Mouse (Mus musculus) spleen, adult 2 months (tissue): ENCODE data around the gene Nedd4. TPM values are rescaled to one million over a fixed set of nuclear protein-coding genes. Genes with fewer than 3 reads are reported as not detected.

Source experiments
- DNase-seq, 2 experiments: peaks; one replicate each; pipeline versions ENCODE4 v3.0.0 to v3.0.0-alpha.2; 2012 to 2021; ENCODE audit warnings: low spot score in 2 of 2, low read depth in 1 of 2
- H3K27ac ChIP-seq: fragments of 200-500 bp; 2 replicates; pipeline ENCODE4 v1.5.1; 2012; ENCODE audit warnings: low read length, inconsistent platforms; ENCODE audit not compliant: insufficient read depth
- H3K27me3 ChIP-seq: fragments of 200-500 bp; 2 replicates; pipeline ENCODE4 v1.6.1; 2012; ENCODE audit warnings: mild to moderate bottlenecking, moderate library complexity, low read length, inconsistent platforms; ENCODE audit not compliant: control insufficient read depth, insufficient read depth
- H3K36me3 ChIP-seq: fragments of 200-500 bp; 2 replicates; pipeline ENCODE4 v1.6.1; 2012; ENCODE audit warnings: mild to moderate bottlenecking, low read length, inconsistent platforms; ENCODE audit not compliant: control insufficient read depth, insufficient read depth
- H3K4me1 ChIP-seq: fragments of 200-500 bp; 2 replicates; pipeline ENCODE4 v1.6.1; 2011; ENCODE audit warnings: inconsistent platforms; ENCODE audit not compliant: control insufficient read depth, insufficient read depth, insufficient read length
- H3K4me3 ChIP-seq: fragments of 200-500 bp; 2 replicates; pipeline ENCODE4 v1.5.1; 2011; ENCODE audit warnings: mild to moderate bottlenecking, inconsistent platforms; ENCODE audit not compliant: insufficient read depth, insufficient read length; ENCODE audit errors: extremely low read depth
- CTCF ChIP-seq: fragments of 200-500 bp; IDR thresholded peaks from 2 replicates; pipeline ENCODE4 v1.5.1; 2011; ENCODE audit warnings: mild to moderate bottlenecking, inconsistent platforms; ENCODE audit not compliant: insufficient read depth, insufficient read length, insufficient replicate concordance; ENCODE audit errors: extremely low read depth
- POLR2A ChIP-seq: fragments of 200-500 bp; IDR thresholded peaks from 2 replicates; pipeline ENCODE4 v1.6.1; 2011; ENCODE audit warnings: low read depth, low read length, inconsistent platforms
- WGBS: fragments of 180-500 bp; shearing (Covaris S2); methylation state at CpG from one replicate; pipeline ENCODE4 v1.1.7; 2018; 5-methylcytosine and 5-hydroxymethylcytosine counted together
- polyA plus RNA-seq: library from polyadenylated mRNA; depleted of rRNA; stranded (reverse); fragments of >200 nt; gene quantifications from 2 replicates; pipeline ENCODE4 v1.2.3, GENCODE M21; 2012

Nedd4 gene
- polyA plus RNA-seq, 1 experiment = 30.6 TPM

DNA sequence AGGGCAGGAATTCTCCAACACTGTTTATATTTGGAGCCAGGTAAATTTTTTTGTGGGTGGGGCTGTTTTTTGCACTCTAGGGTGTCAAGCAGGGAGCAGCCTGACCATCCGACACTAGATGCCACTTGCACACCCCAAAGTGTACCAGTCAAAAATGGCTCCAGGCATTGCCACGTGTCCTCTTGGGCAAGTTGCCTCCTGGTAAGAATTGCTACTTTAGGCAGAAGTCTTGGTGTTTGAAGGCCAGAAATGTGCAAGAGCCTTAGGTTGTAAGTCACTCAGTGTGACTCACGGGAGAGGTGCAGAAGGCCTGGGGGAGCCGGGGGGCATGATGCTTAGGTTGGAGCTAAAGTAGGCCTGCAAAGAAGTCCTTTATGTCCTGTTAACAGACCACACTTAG lies 35.6 kb downstream of the Nedd4 start:
- DNase-seq = no peak
- Histone ChIP-seq H3K4me1 (no peaks in the 10 kb centered on the region), H3K27ac (no peak overlapping the region), H3K27me3 (no peaks in the 10 kb centered on the region), H3K36me3 (peaks cover 3% of the 10 kb centered on the region; the same call in 1 of the 2 replicates), H3K4me3 (no peak overlapping the region)
- WGBS = 95% methylated on average over 4 of the region's 4 CpGs
- TF ChIP-seq CTCF (no peak), POLR2A (no peak)

DNA sequence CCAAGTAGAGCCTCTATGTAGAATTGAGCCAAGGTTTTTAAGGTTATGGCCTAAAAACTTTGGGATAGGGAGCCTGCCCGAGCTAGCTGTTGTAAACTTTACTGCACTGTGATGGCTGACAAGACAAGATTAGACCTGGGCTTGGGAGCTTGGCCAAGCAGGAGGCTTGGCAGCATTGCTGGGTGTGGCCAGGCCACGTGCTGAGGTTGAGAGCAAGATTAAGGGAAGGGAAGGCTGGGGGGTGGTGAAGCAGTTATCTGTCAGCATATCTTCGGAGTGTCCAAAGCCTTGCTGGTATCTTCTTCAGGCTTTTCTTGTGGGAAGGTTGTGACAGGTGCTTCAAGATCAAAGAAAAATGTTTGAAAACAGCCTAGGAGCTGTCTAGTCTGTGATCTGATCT lies 37.6 kb downstream of the Nedd4 start:
- Histone ChIP-seq H3K36me3 (no peaks in the 10 kb centered on the region), H3K27ac (no peak overlapping the region), H3K4me3 (no peak overlapping the region), H3K27me3 (no peaks in the 10 kb centered on the region), H3K4me1 (no peaks in the 10 kb centered on the region)
- TF ChIP-seq POLR2A (no peak), CTCF (no peak)
- 60% methylated on average over 3 of the region's 3 CpGs for WGBS
- no peak for DNase-seq

DNA sequence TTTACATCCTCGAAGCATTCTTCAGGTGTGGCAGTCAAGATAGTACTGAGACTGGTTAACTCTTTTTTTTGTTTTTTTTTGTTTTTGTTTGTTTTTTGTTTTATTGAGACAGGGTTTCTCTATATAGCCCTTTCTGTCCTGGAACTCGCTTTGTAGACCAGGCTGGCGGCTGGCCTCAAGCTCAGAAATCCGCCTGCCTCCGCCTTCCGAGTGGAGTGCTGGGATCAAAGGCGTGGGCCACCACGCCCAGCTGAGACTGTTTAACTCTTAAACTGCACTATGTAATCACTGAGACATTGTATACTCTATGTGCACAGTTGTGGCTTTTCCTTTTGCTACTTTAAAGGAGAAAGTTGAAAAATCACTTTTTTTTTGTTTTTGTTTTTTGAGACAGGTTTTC lies 39.3 kb downstream of the Nedd4 start:
- Histone ChIP-seq H3K4me1 (no peaks in the 10 kb centered on the region), H3K36me3 (no peaks in the 10 kb centered on the region; the same call in 1 of the 2 replicates), H3K27me3 (no peaks in the 10 kb centered on the region), H3K4me3 (no peak overlapping the region), H3K27ac (no peak overlapping the region)
- TF ChIP-seq CTCF = no peak
- TF ChIP-seq POLR2A = no peak
- WGBS = 86% methylated on average over 8 of the region's 8 CpGs
- no peak for DNase-seq

DNA sequence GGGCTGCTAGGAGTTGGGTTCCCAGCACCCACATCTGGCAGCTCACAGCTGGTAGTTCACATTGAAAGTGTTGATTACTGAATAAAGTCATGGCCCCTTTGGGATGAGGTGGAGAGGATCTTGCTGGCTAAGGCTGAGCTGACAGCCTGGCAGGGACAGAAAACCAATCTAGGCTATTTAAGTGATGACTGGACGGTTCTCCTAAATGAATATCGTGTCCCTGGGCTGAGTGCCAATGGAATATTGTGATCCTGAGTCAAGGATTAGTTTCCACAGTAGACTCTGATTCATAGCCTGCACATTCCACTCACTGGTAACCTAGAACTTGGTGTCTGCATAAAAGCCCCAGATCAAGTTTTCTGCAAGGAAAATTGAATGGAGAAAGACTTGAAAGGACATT lies 39.9 kb downstream of the Nedd4 start:
- H3K36me3 ChIP-seq = no peaks in the 10 kb centered on the region; the same call in 1 of the 2 replicates
- no peaks in the 10 kb centered on the region for H3K27me3 ChIP-seq
- WGBS = 90% methylated on average over 2 of the region's 2 CpGs
- H3K4me3 ChIP-seq = no peak overlapping the region
- TF ChIP-seq CTCF (no peak), POLR2A (no peak)
- no peak overlapping the region for H3K27ac ChIP-seq
- no peak for DNase-seq
- H3K4me1 ChIP-seq = no peaks in the 10 kb centered on the region

DNA sequence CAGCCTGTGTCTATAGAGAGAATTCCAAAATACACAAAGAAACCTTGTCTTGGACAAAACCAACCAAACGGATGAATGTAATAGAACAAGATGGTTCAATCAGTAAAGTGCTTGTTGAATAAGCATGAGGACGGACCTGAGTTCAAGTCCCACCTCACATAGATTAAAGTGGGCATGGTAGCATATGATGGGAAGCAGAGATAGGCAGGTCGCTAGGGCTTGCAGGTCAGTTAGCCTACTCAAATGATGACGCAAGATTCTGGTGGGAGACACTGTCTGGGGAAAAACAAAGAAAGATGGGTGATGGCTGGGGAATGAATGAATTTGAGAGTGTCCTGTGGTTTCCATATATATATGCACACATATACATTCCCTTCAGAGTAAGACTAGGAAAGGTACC lies 41.0 kb downstream of the Nedd4 start:
- TF ChIP-seq POLR2A (no peak), CTCF (no peak)
- peaks cover 1% of the 10 kb centered on the region; the same call in 1 of the 2 replicates for H3K36me3 ChIP-seq
- no peak for DNase-seq
- no peaks in the 10 kb centered on the region for H3K4me1 ChIP-seq
- H3K27me3 ChIP-seq = no peaks in the 10 kb centered on the region
- no peak overlapping the region for H3K27ac ChIP-seq
- H3K4me3 ChIP-seq = no peak overlapping the region
- 92% methylated on average over 4 of the region's 4 CpGs for WGBS

DNA sequence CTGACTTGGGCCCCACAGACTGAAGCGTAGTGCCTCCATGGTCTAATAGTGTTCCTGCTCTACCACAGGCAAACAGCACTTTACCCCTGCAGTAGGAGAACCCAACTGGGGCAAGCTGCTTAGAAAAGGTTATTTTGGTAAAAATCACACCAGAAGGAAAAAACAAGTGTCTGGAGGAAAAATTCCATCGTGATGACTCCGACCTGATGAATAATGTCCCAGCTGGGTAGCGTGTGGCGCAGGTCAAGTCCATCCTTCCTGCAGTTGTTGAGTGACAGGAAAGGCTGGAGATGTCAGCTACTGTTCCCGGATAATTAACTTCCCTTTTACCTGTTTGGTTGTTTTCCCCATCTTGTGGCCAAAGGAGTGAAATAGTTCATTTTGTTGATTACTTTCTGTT lies 41.6 kb downstream of the Nedd4 start:
- H3K4me1 ChIP-seq = no peaks in the 10 kb centered on the region
- no peak for TF ChIP-seq POLR2A
- TF ChIP-seq CTCF = no peak
- peaks cover 1% of the 10 kb centered on the region; the same call in 1 of the 2 replicates for H3K36me3 ChIP-seq
- H3K27me3 ChIP-seq = no peaks in the 10 kb centered on the region
- H3K4me3 ChIP-seq = no peak overlapping the region
- DNase-seq = no peak
- no peak overlapping the region for H3K27ac ChIP-seq
- WGBS = 84% methylated on average over 6 of the region's 6 CpGs

DNA sequence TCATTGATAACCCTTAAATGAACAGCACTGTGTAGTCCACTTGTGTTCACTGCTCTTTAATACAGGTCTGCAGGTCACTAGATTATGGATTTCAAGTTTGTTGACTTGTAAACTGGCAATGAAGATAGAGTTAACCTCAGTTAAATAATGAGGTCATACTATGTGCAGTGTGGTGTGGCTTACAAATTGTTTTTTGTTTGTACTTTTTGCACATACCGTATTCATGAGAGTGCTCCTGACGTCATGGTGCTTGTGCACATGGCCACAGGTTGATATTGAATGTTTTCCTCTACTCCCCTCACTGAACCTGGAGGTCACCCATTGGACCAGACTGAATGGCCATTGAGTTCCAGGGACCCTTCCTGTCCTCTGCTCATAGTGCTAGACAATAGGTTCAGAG lies 43.1 kb downstream of the Nedd4 start:
- WGBS = 92% methylated on average over 2 of the region's 2 CpGs
- no peak for TF ChIP-seq CTCF
- no peak for TF ChIP-seq POLR2A
- DNase-seq = no peak
- no peaks in the 10 kb centered on the region for H3K27me3 ChIP-seq
- H3K36me3 ChIP-seq = peaks cover 1% of the 10 kb centered on the region; the same call in 1 of the 2 replicates
- no peak overlapping the region for H3K4me3 ChIP-seq
- no peak overlapping the region for H3K27ac ChIP-seq
- H3K4me1 ChIP-seq = no peaks in the 10 kb centered on the region

DNA sequence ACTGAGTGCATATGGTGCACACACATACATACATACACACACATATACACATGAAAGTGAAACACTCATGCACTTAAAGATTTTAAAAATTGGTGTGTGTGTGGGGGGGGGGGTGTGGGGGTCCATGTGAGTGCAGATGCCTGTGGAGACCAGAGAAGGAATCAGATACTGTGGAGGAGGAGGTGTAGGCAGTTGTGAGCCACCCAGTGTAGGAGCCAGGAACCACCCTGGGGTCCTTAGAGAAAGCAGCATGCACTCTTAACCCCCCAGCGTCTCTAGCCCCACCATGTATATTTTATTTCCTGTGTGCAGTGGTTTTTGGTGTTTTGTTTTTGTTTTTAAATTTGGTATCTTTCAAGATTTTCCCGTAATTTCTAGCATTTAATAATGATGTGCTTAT lies 45.9 kb downstream of the Nedd4 start:
- Histone ChIP-seq H3K4me1 (no peaks in the 10 kb centered on the region), H3K27ac (no peak overlapping the region), H3K36me3 (peaks cover 6% of the 10 kb centered on the region; the same call in 1 of the 2 replicates), H3K27me3 (no peaks in the 10 kb centered on the region), H3K4me3 (no peak overlapping the region)
- WGBS = 80% methylated on average over 2 of the region's 2 CpGs
- DNase-seq = no peak
- TF ChIP-seq CTCF (no peak), POLR2A (no peak)
